Mouse (Mus musculus): ENCODE results near the gene Esr2. TPM values are rescaled to one million over a fixed set of nuclear protein-coding genes. Genes with fewer than 3 reads are reported as not detected.

Gene Esr2
- polyA plus RNA-seq, 1 experiment from 2014 or later, result 0.46 TPM

DNA sequence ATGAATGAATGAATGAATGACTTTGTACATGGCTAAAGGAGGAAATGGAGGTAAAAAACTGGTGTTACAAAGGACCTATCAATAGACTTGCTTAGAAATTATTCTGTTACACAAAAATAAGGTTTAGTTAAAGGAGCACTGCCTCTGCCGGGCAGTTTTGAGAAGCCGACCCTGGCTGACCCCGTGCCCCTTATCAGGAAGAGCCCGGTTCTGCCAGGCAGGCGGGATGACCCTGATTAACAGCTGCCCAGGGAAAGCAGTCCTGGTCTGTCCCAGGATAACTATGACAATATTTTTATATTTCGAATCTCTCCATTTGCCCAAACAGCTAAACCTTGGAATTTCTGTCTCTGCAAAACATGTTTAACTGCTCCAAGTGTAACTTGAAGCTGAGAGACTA is 7.2 kb upstream of the Esr2 start:
- Histone ChIP-seq H3K4me1 (ENCODE audit: insufficient read depth) (no peaks in the 10 kb centered on the region), H3K36me3 (ENCODE audit: insufficient read depth) (no peaks in the 10 kb centered on the region), H3K9me3 (ENCODE audit: low read depth, low read length) (no peaks in the 10 kb centered on the region), H3K4me3 (ENCODE audit: low read depth, low read length) (no peak overlapping the region), H3K9ac (no peak overlapping the region), H3K4me2 (no peak overlapping the region), H3K27me3 (ENCODE audit: insufficient read depth, low read length) (no peaks in the 10 kb centered on the region), H3K27ac (ENCODE audit: low read depth) (no peak overlapping the region)
- 43% methylated on average over 6 of the region's 6 CpGs for WGBS
- TF ChIP-seq CTCF (IDR thresholded peaks at IDR 0.05; ENCODE audit: low read depth), result no peak
- DNase-seq (no peak), ATAC-seq (ENCODE audit: insufficient read depth) (no peak)

DNA sequence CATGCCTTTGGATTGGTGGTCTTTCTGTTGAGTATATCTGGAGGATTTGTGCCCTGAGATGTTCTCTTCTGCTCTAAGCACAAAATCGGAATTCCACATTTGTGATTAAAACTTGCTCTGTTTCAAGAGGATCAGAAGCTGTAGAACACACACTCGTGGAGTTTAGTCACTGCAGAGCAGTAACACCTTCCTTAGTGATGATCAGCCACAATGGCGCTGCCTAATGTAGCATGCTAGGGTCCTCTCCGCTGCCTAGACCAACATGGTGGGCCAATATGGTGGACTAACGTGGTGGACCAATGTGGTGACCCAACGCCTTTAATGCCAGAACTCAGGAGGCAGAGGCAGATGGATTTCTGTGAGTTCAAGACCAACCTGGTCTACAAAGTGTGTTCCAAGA is 5.8 kb upstream of the Esr2 start:
- Histone ChIP-seq H3K4me3 (ENCODE audit: low read depth, low read length) (no peak overlapping the region), H3K4me2 (no peak overlapping the region), H3K27ac (ENCODE audit: low read depth) (no peak overlapping the region), H3K9ac (no peak overlapping the region), H3K9me3 (ENCODE audit: low read depth, low read length) (no peaks in the 10 kb centered on the region), H3K36me3 (ENCODE audit: insufficient read depth) (no peaks in the 10 kb centered on the region), H3K4me1 (ENCODE audit: insufficient read depth) (no peaks in the 10 kb centered on the region), H3K27me3 (ENCODE audit: insufficient read depth, low read length) (no peaks in the 10 kb centered on the region)
- DNase-seq, result no peak
- 85% methylated on average over 6 of the region's 6 CpGs for WGBS
- no peak for ATAC-seq (ENCODE audit: insufficient read depth)
- TF ChIP-seq CTCF (IDR thresholded peaks at IDR 0.05; ENCODE audit: low read depth), result no peak

DNA sequence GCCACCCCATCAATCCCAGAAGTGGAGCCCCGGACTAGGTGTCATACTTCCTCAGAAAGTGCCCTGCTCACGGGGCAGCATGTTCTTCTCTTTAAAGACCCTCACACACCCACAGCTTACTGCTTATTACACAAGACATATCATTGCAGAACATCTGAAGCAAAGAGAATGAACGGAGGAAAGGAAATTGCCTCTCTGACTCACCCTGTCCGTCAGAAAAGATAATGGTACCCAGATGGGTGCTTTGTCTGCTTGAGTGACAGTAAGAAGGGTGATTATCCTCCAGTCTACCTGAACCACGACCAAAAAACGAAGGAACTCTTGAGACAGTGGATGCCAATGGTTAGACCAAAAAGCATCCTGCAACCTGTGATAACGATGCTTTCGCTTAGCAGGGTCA is 4.4 kb upstream of the Esr2 start:
- ATAC-seq (ENCODE audit: insufficient read depth) (no peak), DNase-seq (no peak)
- Histone ChIP-seq H3K27me3 (ENCODE audit: insufficient read depth, low read length) (0 out of 2 replicates have a peak, but pooled peaks cover 8% of the 10 kb centered on the region), H3K4me1 (ENCODE audit: insufficient read depth) (no peaks in the 10 kb centered on the region), H3K9me3 (ENCODE audit: low read depth, low read length) (no peaks in the 10 kb centered on the region), H3K4me3 (ENCODE audit: low read depth, low read length) (no peak overlapping the region), H3K27ac (ENCODE audit: low read depth) (no peak overlapping the region), H3K4me2 (no peak overlapping the region), H3K9ac (no peak overlapping the region), H3K36me3 (ENCODE audit: insufficient read depth) (no peaks in the 10 kb centered on the region)
- TF ChIP-seq CTCF (IDR thresholded peaks at IDR 0.05; ENCODE audit: low read depth), result no peak
- 55% methylated on average over 8 of the region's 8 CpGs for WGBS

DNA sequence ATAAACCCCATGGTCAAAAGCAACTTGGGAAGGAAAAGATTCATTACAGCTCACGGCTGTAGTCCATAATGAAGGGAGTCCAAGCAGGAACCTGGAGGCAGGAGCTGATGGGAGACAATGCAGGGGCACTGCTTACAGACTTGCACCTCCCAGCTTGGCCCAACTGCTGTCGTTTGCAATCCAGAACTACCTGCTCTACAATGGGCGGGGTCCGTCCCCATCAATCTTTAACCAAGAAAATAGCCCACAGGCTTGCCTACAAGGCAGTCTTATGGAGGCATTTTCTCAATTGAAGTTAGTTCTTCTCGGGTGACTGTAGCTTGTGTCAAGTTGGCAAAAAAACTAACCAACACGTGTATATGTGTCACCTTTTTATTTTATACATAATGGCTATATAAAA is 3.4 kb upstream of the Esr2 start:
- no peak for DNase-seq
- Histone ChIP-seq H3K36me3 (ENCODE audit: insufficient read depth) (no peaks in the 10 kb centered on the region), H3K4me2 (no peak overlapping the region), H3K9me3 (ENCODE audit: low read depth, low read length) (no peaks in the 10 kb centered on the region), H3K27ac (ENCODE audit: low read depth) (no peak overlapping the region), H3K4me1 (ENCODE audit: insufficient read depth) (no peaks in the 10 kb centered on the region), H3K4me3 (ENCODE audit: low read depth, low read length) (no peak overlapping the region), H3K9ac (no peak overlapping the region), H3K27me3 (ENCODE audit: insufficient read depth, low read length) (0 out of 2 replicates have a peak, but pooled peaks cover 8% of the 10 kb centered on the region)
- TF ChIP-seq CTCF (IDR thresholded peaks at IDR 0.05; ENCODE audit: low read depth), result no peak
- 63% methylated on average over 6 of the region's 6 CpGs for WGBS
- ATAC-seq (ENCODE audit: insufficient read depth), result no peak

DNA sequence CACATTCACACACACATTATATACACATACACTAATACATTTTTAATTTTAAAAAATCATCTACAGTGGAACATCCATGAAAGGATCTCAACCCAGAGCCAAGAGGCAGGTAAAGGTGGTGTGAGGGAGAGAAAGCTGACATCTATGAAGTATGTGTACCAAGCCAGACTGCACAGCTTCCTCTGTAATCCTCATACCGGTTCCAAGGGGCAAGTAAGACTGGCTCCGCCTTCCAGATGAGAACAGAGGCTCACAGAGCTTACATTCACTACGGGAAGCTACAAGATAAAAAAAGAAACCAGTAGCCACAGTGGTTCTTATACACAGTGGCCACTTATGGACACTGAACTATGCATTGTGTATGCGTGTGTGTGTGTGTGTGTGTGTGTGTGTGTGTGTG is 2.5 kb upstream of the Esr2 start:
- WGBS, result 41% methylated on average over 4 of the region's 4 CpGs
- Histone ChIP-seq H3K4me3 (ENCODE audit: low read depth, low read length) (no peak overlapping the region), H3K4me1 (ENCODE audit: insufficient read depth) (no peaks in the 10 kb centered on the region), H3K27me3 (ENCODE audit: insufficient read depth, low read length) (0 out of 2 replicates have a peak, but pooled peaks cover 8% of the 10 kb centered on the region), H3K9me3 (ENCODE audit: low read depth, low read length) (no peaks in the 10 kb centered on the region), H3K9ac (no peak overlapping the region), H3K4me2 (no peak overlapping the region), H3K27ac (ENCODE audit: low read depth) (no peak overlapping the region), H3K36me3 (ENCODE audit: insufficient read depth) (no peaks in the 10 kb centered on the region)
- no peak for TF ChIP-seq CTCF (IDR thresholded peaks at IDR 0.05; ENCODE audit: low read depth)
- ATAC-seq (ENCODE audit: insufficient read depth) (0 out of 2 replicates have a peak, but pooled peaks have one; percentile 26), DNase-seq (peak; percentile 28)

DNA sequence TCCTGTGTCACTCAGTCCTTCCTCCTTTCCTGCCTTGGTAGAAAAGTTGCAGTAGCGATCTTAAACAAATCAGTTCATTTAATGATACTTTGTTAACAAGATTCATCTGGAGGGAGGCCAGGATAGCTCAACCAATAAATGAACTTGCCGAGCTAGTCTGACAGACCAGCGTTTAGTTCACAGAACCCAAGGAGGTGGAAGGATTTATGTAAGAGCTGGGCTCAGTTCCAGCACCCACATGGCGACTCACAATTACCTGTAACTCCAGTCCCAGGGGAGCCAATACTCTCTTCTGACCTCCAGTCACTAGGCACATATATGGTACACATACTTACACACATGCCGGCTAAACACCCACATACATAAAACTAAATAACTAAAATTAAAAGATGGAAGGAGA is 2.0 kb upstream of the Esr2 start:
- ATAC-seq (ENCODE audit: insufficient read depth), result no peak
- no peak for TF ChIP-seq CTCF (IDR thresholded peaks at IDR 0.05; ENCODE audit: low read depth)
- no peak overlapping the region for H3K4me2 ChIP-seq
- H3K9ac ChIP-seq, result no peak overlapping the region
- no peaks in the 10 kb centered on the region for H3K36me3 ChIP-seq (ENCODE audit: insufficient read depth)
- WGBS, result 41% methylated on average over 5 of the region's 5 CpGs
- H3K27ac ChIP-seq (ENCODE audit: low read depth), result no peak overlapping the region
- no peak for DNase-seq
- no peak overlapping the region for H3K4me3 ChIP-seq (ENCODE audit: low read depth, low read length)
- H3K4me1 ChIP-seq (ENCODE audit: insufficient read depth), result no peaks in the 10 kb centered on the region
- no peaks in the 10 kb centered on the region for H3K9me3 ChIP-seq (ENCODE audit: low read depth, low read length)
- 0 out of 2 replicates have a peak, but pooled peaks cover 8% of the 10 kb centered on the region for H3K27me3 ChIP-seq (ENCODE audit: insufficient read depth, low read length)

DNA sequence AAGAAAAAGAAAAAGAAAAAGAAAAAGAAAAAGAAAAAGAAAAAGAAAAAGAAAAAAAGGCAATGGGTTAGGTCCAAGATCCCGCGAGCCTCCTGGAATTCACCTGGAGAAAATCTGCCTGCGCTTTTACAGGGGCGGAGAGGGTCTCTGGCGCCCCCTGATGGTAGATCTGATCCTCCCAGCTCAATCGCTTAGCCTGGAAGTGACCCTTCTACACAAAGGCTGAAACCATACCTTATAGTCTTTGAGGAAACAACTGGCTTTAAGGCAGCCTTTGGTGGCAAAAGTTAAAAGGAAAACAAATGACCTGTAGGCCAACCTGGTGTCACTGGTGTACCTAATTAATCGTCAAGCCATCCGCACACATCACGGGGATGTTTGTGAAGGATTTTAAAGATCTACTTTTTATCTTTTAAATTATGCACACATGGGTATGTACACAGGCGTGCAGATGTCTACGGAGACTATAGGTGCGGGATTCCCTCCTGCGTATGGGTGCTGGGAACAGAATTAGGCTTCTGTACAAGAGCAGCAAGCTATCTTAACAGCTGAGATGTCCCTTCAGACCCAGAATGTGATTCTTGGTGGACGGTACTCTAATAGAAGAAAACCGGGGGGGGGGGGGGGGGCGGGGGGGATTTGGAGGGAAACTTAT is 932 bp upstream of the Esr2 start:
- H3K9me3 ChIP-seq (ENCODE audit: low read depth, low read length), result no peaks in the 10 kb centered on the region
- H3K4me3 ChIP-seq (ENCODE audit: low read depth, low read length), result peak overlapping the region; percentile 45
- H3K4me1 ChIP-seq (ENCODE audit: insufficient read depth), result no peaks in the 10 kb centered on the region
- DNase-seq (peak; percentile 92), ATAC-seq (ENCODE audit: insufficient read depth) (peak; percentile 66; the same call in 1 of the 2 replicates)
- 0 out of 2 replicates have a peak, but pooled peaks cover 8% of the 10 kb centered on the region for H3K27me3 ChIP-seq (ENCODE audit: insufficient read depth, low read length)
- H3K4me2 ChIP-seq, result peak overlapping the region; percentile 100
- TF ChIP-seq CTCF (IDR thresholded peaks at IDR 0.05; ENCODE audit: low read depth), result peak; percentile 88
- H3K27ac ChIP-seq (ENCODE audit: low read depth), result no peak overlapping the region
- no peak overlapping the region for H3K9ac ChIP-seq
- 37% methylated on average over 16 of the region's 16 CpGs for WGBS
- H3K36me3 ChIP-seq (ENCODE audit: insufficient read depth), result no peaks in the 10 kb centered on the region

Data from lung, embryonic 14.5 days (tissue).